Mouse (Mus musculus) kidney, postnatal 10 days (tissue): ENCODE measurements around the gene Eif3k.

Experiments used
- DNase-seq: peaks from one replicate; pipeline ENCODE4 v3.0.0; 2021; ENCODE audit warnings: mixed read lengths

Gene Eif3k

DNA sequence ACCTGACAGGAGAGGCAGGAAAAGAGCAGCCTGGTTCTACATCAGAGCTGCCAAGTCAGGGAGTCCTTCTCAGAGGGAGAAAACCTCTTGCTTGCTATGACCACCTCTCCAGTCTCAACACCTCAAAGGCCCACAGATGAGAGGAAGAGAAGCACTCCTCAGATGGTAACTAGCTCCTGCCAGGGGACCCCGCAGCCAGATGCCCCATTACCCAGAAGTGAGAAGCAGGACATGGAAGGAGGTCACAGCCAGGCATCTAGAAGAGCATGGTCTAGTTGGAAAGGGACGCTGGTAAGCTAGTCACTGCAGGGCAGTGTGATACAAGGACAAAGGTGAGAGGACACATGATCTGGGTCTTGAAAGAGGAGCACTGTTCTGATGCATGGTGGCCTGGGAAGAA is 47.8 kb downstream of the Eif3k start:
- no peak for DNase-seq

DNA sequence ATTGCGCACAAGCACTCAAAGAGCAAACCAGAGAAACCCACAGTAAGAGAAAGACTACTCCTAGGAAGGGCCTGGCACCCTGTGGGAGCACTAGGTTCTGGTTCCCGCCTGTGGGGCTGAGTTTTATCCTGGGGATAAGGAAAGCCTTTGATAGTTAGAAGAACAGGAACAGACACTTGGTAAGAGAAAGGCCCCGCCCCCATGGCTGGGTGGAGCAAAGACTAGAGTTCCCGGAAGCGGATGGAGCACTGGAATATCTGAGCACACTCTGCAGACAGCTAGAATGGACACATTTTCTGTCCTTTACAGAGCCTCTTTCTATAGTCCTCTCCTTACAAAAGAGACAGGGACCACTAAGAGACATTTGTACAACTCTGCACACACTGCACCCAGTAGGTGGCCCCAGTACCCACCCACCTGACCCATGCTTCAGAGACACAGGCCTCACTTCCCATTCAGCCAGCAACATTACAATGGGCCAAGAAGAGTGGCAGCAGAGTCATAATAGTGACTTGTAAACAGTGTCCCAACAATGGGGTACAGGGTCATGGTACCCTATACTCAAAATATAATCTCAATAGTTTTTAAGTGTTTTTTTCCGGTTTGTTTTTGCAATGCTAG is 49.1 kb downstream of the Eif3k start:
- DNase-seq: peak; percentile 77

DNA sequence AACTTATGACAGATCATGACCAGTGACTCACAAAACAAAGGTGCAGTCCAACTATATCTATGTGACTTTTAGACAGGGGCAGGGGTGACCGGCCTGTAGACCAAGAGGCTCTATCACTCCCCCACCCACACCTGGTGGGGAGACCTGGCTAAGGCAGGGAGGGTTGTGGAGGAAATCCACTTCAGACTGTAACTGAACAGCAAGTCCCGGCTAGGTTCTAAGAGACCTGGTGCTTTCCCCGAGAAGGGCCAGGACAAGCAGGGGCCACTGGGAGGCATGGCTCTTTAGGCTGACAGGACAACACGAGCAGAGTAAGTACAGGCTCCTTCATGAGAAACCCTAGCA is 50.0 kb downstream of the Eif3k start:
- no peak for DNase-seq

DNA sequence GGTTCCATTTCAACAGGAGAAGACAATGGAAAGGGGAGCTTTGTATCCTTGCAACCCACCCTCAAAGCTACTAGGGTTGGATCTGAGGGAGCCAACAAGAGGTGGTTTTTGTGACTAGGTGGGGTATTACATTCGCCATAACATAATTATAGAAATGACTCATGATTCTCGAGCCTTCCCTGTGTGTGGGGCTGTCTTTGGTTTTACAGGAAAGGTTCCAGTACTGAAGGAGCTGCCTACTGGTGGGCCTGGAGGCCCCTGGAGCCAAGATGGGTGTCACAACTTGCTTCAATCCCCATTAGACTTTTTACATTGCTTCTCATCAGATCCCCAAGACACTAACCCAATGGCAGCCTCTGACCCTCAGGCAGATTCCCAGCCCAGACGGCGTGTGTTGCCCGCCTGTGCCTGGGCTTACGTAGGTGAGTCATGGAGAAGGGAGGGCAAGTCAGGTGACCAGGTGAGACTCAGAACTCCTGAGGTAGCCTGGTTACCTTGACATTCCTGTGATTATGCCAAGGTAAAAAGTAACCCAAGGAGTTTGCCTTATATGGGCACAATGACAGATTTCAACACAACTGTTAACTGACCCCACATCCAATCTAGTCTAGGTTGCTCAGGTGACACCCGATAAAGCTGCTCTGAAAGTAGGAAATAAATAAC is 50.5 kb downstream of the Eif3k start:
- peak; percentile 67 for DNase-seq

DNA sequence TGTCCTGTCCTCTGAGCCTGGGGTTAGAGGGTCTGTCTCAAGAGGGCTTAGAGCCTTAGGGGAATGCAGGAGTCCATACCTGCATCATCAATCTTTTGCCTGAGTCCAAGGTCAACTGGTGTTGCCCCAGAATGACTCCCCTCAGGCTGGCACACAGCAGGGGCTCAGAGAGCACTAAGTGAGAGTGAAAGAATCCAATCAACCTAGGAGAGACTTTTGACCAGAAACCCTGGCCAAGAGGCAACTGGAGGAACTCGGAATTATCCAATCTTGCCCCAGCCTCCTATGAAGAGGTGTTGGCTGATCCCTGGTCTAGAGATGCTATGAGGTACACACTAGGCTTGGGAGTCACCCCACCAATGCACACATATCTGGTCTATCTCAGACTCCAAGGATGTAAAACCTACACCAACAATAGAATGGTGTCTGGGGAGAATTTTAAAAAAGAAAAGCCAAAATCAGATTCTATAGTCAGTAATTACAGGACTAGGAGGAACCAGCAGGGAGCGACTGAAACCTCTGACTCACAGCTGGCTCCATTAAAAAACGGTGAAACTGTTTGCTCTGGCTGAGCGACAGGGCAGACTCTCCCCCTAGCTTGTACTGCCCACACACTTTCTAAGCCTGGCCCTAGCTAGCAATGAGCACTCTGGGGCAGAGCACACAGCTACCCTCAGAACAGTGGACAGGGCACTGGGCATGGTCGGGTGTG is 51.2 kb downstream of the Eif3k start:
- DNase-seq: no peak

DNA sequence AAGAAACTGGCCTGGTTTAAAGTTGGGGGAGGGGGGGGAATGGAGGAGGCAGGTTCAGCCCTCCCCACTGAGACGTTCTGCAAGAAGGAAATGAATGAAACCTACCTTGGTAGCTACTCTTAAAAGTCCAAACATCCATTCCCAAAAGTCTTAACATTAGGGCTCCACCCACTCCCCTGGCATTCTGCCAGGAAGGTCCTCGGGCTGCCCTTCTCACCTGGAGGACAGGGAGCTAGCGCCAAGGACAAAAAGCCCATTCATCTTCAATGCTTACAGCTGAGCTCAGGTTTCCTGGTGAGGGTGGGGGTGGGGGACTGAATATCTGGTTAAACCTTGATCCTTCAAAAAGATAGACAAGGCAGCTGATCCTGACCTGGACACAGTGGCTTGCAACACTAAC is 52.3 kb downstream of the Eif3k start:
- peak; percentile 81 for DNase-seq

DNA sequence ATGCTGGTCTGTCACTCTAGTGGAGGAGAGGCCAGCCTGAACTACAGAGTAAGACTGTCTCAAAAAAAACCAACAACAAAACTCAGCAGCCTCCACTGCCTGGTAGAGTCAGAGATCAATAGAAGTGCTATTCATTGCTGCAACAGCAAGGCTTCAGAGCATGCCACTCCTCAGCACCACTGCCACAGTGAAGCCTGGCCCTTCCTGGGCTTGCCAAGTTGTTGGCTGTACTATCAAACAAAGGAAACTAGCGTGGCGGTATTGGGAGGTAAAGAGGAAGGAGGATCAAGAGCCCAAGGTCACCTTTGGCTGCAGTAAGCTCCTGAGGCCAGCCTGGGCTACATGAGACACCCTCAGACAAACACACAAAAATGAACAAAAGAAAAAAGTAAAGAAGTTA is 55.5 kb downstream of the Eif3k start:
- DNase-seq: no peak

DNA sequence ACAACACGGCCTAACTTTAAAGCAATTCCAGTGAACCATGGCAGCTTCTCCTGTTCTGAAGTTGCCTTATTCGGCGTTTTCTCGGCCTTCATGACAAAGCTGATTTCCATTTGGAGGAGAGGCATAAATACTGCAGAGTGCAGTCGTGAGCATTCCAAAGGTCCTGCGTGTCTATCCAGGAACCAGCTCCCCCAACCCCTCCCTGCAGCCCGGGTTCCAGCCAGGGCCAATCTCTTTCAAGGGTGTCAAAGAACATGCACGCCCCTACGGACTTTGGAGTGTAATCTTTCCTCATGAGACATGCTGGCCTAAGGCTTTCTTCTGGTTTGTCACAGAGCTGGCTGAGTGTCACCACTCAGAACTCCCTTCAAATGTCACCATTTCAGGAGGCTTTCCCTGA is 56.3 kb downstream of the Eif3k start:
- peak; percentile 88 for DNase-seq

DNA sequence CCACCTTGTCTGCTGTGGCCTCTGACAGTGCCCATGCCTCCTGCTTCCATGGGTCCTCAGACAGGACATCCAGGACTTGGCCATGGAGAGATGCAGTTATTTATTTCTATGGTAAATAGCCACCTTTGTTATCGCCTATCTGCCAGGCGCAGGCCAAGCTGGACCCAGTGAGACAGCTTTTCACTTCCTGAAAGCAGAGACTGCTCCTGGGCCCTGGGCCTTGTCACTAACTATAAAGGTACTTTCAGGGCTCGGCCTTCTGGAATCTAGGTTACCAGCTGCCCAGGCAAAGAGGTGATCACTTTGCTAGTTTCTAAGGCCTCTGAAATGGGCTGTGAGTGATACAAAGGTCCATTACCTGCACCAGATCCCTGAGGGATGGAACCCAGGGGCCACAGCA is 56.9 kb downstream of the Eif3k start:
- DNase-seq: no peak

DNA sequence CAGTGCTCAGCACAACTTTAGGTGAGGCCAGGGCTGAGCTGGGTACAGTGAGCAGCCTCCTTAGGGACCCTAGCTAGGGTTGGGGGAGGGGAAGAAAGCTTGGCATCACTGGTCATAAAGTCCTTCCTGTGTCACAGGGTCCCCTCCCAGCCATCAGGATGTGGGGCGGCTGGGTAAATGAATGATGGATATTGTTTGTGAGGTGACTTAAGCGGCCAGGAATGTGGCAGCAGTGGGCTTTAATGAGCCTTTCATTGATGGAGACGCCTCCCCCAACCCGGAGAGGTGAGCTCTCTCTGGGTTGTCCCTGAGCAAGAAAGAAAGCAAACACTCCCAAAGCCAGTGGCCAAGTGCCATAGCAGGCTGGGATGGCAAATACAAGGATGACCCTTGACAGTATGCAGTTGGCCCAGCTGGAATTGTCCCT is 57.8 kb downstream of the Eif3k start:
- DNase-seq: peak; percentile 74

DNA sequence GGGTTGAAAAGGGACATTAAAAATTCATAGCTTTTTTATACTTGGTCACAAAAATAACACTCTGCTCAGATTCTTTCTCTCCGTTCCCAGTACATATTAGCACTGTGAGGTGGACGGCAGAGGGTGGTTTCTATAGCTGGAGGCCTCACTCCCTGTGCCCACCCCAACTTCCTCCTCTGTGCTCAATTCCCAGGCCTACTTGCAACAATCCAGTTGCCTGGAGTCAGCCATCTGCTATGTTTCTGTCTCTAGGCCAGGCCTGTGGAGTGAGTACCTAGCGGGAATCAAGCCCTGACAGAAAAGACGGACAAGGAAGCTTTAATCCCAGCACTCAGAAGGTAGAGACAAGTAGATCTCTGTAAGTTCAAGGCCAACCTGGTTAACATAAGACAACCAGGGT is 59.1 kb downstream of the Eif3k start:
- no peak for DNase-seq

DNA sequence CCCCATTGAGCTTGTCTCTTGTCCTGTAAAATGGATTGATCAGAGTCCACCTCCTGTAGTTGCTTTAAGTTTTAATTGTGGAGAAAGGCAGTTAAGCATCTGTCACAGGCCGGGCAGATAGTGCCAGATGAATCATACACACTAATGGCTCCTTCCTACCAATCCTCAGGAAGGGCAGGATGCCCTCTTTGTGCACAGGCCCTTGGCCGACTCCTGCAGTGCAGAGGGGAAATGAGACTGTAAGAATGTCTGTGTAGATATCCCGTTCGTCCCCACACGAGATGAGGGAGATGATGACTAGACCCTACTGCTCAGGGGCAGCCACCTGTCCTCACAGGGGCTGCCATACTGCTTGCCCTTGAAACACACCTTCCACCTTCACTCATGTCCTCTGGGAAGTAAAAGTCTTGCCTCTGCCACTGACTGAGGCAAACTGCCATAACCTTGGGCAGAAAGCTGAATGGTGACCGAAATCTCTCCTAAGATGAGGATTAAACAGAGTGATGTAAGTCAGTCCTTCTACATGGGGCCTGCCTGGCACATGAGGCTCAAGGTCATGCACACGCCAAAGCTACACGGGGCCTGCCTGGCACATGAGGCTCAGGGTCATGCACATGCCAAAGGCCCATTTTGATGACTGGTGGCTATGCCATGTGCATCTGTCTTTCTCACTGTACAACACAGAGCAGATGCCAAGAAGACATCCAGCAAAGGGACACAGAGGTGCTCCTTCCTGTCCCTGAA is 59.8 kb downstream of the Eif3k start:
- DNase-seq: no peak
